Mouse (Mus musculus): ENCODE data around the gene Atg101. TPM values are rescaled to one million over a fixed set of nuclear protein-coding genes. Genes with fewer than 3 reads are reported as not detected.

Gene Atg101
- polyA plus RNA-seq, 1 experiment from 2014 or later: 92.4 TPM

DNA sequence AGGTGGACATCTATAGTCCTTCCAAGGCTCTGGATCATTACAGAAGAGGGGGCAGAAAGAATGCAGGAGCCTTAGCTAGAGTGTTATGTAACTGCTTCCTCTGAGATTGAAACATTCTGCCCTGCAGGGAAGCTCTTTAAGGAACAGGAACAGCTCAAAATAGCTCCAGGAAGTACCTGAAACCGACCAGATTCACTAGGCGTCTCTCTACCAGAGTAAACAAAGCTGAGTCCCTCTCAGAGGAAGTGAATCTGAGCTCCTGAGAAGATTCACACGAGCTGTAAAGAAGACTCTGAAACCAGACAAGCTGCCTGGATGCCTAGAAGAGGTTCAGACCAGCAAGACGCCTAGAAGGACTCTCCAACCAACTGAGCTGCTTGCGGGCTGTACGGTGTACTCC, 31.5 kb upstream of the Atg101 start:
- no peak for ATAC-seq
- Histone ChIP-seq H3K4me1 (replicated peaks; ENCODE audit: control insufficient read depth, insufficient read depth, low read length) (peaks cover 11% of the 10 kb centered on the region; the same call in 1 of the 2 replicates), H3K36me3 (ENCODE audit: control insufficient read depth, insufficient read depth) (no peaks in the 10 kb centered on the region), H3K27me3 (replicated peaks; ENCODE audit: control insufficient read depth, insufficient read depth, low read length) (no peaks in the 10 kb centered on the region; the same call in 1 of the 2 replicates), H3K4me2 (ENCODE audit: low read length) (no peak overlapping the region), H3K9ac (replicated peaks; ENCODE audit: low read depth, low read length) (no peak overlapping the region), H3K9me3 (ENCODE audit: control insufficient read depth, low read length) (no peaks in the 10 kb centered on the region), H3K27ac (ENCODE audit: low read length) (no peak overlapping the region), H3K4me3 (replicated peaks; ENCODE audit: low read length) (no peak overlapping the region)
- WGBS: 83% methylated on average over 6 of the region's 6 CpGs

DNA sequence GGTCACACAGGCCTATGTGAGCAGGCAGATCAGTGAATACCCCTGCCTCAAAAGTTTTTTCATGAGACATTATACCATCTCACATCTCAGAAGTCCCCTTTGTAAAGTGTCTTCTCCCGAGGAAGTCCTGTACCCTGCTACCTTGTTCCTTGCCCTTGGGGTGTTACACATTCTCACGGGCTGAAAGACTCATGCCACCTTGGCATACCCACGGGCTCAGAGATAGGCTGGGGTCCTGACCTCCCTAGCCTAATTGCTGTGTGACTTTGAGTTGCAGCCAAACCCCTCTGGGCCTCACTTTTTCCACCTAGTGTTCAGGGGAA, 30.5 kb upstream of the Atg101 start:
- H3K27me3 ChIP-seq (replicated peaks; ENCODE audit: control insufficient read depth, insufficient read depth, low read length): no peaks in the 10 kb centered on the region; the same call in 1 of the 2 replicates
- peak overlapping the region; percentile 66 for H3K4me3 ChIP-seq (replicated peaks; ENCODE audit: low read length)
- no peak overlapping the region for H3K27ac ChIP-seq (ENCODE audit: low read length)
- H3K4me1 ChIP-seq (replicated peaks; ENCODE audit: control insufficient read depth, insufficient read depth, low read length): peaks cover 11% of the 10 kb centered on the region; the same call in 1 of the 2 replicates
- H3K4me2 ChIP-seq (ENCODE audit: low read length): peak overlapping the region; percentile 93
- H3K9ac ChIP-seq (replicated peaks; ENCODE audit: low read depth, low read length): peak overlapping the region; percentile 81
- WGBS: 36% methylated on average over 3 of the region's 3 CpGs
- H3K36me3 ChIP-seq (ENCODE audit: control insufficient read depth, insufficient read depth): no peaks in the 10 kb centered on the region
- H3K9me3 ChIP-seq (ENCODE audit: control insufficient read depth, low read length): no peaks in the 10 kb centered on the region
- peak; percentile 8; the same call in 1 of the 2 replicates for ATAC-seq

DNA sequence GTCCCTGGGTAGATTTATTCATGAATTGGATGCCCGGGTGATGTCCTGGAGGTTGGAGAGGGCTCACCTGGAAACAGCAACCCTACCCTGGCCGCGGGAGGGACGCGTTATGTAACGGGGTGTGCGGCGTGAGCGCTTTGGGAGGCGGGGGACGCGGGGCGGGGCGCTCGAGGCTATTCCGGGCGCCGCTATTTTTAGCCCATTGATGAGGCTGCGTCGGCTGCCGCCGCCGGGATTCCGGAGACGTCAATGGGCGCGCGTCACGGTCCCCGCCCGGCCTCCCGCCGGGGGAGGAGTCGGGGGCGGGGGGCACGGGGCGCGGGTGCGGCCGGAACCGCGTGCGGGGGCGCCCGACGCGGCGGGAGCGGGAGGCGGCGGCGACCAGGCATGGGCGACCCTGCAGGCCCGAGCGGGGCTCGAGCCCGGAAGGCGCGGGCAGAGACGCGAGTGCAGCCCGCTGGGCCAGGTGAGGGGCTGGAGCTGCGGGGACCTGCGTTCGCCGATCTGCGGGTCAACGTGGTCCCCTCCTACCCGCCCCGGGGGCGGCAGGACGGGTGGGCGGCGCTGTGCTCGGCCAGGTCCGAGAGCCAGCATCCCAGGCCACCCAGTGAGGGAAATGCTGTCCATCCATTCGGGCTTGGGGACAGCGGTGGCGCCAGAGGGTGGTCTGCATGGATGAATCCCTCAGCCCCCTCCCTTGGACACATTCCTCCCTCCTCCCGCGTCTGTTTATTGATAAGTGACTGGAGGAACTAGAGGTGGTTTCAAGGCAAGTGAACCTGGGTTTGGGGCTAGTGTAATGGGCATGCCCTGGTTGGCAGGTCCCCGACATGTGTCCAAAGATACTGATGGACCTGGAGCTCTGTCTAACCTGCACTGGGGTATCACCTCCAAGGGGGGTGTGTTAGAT, 29.9 kb upstream of the Atg101 start, which contains the start of gene Nr4a1:
TSS of gene Nr4a1 (plus strand) at position 384 of the 910 bp plus-strand sequence.
- no peak within 1 kb of the TSS; the same call in 1 of the 2 replicates for H3K27ac ChIP-seq (ENCODE audit: low read length)
- H3K27me3 ChIP-seq (replicated peaks; ENCODE audit: control insufficient read depth, insufficient read depth, low read length): no peaks in the 10 kb centered on the region; the same call in 1 of the 2 replicates
- peak within 1 kb of the TSS; percentile 81 for H3K9ac ChIP-seq (replicated peaks; ENCODE audit: low read depth, low read length)
- 2% methylated on average over 46 of the region's 82 CpGs for WGBS
- peak within 1 kb of the TSS; percentile 93 for H3K4me2 ChIP-seq (ENCODE audit: low read length)
- no peaks in the 10 kb centered on the region for H3K36me3 ChIP-seq (ENCODE audit: control insufficient read depth, insufficient read depth)
- H3K9me3 ChIP-seq (ENCODE audit: control insufficient read depth, low read length): no peaks in the 10 kb centered on the region
- peak; percentile 76 for ATAC-seq
- H3K4me3 ChIP-seq (replicated peaks; ENCODE audit: low read length): peak within 1 kb of the TSS; percentile 66
- peaks cover 11% of the 10 kb centered on the region; the same call in 1 of the 2 replicates for H3K4me1 ChIP-seq (replicated peaks; ENCODE audit: control insufficient read depth, insufficient read depth, low read length)

DNA sequence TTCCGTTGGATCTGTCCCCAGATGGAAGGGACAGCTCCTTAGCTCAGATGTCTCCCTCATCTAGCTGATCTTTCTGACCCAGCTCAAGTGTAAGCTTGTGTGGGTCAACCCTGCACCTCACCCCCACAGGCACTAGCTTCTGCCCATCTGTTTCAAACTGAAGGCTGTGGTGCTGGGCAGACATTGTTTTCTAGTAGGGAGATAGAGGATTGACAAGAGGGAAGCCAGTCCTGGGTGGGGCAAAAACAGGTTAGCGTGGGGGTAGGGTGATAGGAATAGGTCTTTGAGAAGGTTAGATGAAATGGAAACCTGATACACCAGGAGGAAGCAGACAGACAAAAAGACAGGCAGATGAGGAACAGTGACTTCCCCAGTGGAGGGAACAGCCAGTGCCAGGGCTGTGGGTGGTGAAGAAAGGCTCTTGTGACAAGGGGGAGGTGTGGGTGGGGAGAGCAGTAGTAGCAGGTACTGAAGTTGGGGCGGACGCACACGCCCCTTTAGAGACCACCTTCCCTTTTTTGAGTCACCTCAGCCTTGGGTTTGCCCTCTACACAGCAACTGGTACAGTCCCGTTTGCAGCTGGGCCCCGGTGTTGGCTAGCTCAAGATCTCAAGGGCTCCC, 28.1 kb upstream of the Atg101 start:
- H3K4me3 ChIP-seq (replicated peaks; ENCODE audit: low read length): no peak overlapping the region
- H3K27ac ChIP-seq (ENCODE audit: low read length): no peak overlapping the region
- no peaks in the 10 kb centered on the region for H3K9me3 ChIP-seq (ENCODE audit: control insufficient read depth, low read length)
- no peak overlapping the region for H3K4me2 ChIP-seq (ENCODE audit: low read length)
- peaks cover 11% of the 10 kb centered on the region; the same call in 1 of the 2 replicates for H3K4me1 ChIP-seq (replicated peaks; ENCODE audit: control insufficient read depth, insufficient read depth, low read length)
- no peak overlapping the region for H3K9ac ChIP-seq (replicated peaks; ENCODE audit: low read depth, low read length)
- WGBS: 90% methylated on average over 7 of the region's 7 CpGs
- no peak for ATAC-seq
- no peaks in the 10 kb centered on the region; the same call in 1 of the 2 replicates for H3K27me3 ChIP-seq (replicated peaks; ENCODE audit: control insufficient read depth, insufficient read depth, low read length)
- no peaks in the 10 kb centered on the region for H3K36me3 ChIP-seq (ENCODE audit: control insufficient read depth, insufficient read depth)

DNA sequence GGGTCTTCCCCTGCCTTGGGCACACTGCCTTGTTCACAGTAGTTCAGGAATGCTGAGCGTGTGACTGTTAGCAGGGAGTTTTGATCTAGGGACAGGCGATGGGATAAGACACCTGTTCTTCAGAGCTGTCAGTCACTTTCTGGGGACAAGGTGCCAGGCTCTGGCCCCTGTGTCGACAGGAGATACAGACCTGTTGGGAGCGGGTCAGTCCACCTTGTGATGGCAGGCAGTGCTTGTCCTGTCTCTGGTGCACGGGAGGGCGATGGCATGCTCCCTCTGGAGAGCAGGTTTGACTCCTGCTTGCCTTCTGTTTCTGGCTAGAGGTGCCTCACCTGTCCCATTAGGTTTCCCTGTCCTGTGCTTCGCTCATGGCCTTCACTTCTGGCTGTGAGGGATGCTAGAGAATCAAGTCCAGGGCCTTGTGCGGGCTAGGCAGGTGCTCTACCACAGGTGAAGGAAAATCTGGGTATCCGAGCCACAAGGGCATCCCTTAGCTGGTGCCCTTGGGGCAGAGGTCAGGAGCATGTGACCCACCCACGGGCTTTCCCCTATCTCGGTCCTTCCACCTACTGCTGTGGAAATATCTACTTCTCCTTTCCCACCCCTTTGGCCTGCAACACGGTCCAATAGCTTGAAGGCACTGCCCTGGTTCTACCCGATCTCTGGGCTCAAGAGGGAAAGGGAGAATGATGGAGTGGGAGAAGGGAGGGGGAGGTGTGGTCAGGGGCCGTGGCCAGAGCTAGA, 27.4 kb upstream of the Atg101 start:
- Histone ChIP-seq H3K27ac (ENCODE audit: low read length) (no peak overlapping the region), H3K9me3 (ENCODE audit: control insufficient read depth, low read length) (no peaks in the 10 kb centered on the region), H3K4me2 (ENCODE audit: low read length) (no peak overlapping the region), H3K4me3 (replicated peaks; ENCODE audit: low read length) (no peak overlapping the region), H3K27me3 (replicated peaks; ENCODE audit: control insufficient read depth, insufficient read depth, low read length) (no peaks in the 10 kb centered on the region; the same call in 1 of the 2 replicates), H3K36me3 (ENCODE audit: control insufficient read depth, insufficient read depth) (no peaks in the 10 kb centered on the region), H3K9ac (replicated peaks; ENCODE audit: low read depth, low read length) (no peak overlapping the region), H3K4me1 (replicated peaks; ENCODE audit: control insufficient read depth, insufficient read depth, low read length) (peaks cover 11% of the 10 kb centered on the region; the same call in 1 of the 2 replicates)
- WGBS: 84% methylated on average over 14 of the region's 14 CpGs
- ATAC-seq: no peak

DNA sequence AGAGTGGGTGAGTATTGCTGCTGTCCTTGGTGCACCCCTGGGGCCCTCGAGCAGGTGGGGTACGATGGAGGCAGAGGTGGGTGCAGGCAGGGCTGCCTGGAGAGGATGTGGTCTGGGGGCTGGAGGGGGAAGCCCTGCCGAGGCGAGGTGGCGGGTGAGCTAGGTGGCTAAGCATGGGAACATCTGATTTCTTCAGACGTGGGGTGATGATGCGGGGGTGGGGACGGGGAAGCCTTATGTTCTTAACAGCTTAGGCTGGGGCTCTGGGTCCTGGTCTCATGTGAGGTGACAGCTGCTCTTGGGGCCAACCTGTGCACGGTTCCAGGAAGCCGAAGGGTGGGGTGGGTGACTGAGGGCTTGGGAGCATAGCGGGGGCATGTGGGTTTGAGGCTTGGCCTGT, 25.7 kb upstream of the Atg101 start:
- H3K27ac ChIP-seq (ENCODE audit: low read length): no peak overlapping the region
- 85% methylated on average over 11 of the region's 11 CpGs for WGBS
- H3K4me3 ChIP-seq (replicated peaks; ENCODE audit: low read length): no peak overlapping the region
- ATAC-seq: no peak
- no peak overlapping the region for H3K4me2 ChIP-seq (ENCODE audit: low read length)
- H3K27me3 ChIP-seq (replicated peaks; ENCODE audit: control insufficient read depth, insufficient read depth, low read length): no peaks in the 10 kb centered on the region
- no peaks in the 10 kb centered on the region for H3K9me3 ChIP-seq (ENCODE audit: control insufficient read depth, low read length)
- H3K36me3 ChIP-seq (ENCODE audit: control insufficient read depth, insufficient read depth): no peaks in the 10 kb centered on the region
- no peak overlapping the region for H3K9ac ChIP-seq (replicated peaks; ENCODE audit: low read depth, low read length)
- peaks cover 11% of the 10 kb centered on the region; the same call in 1 of the 2 replicates for H3K4me1 ChIP-seq (replicated peaks; ENCODE audit: control insufficient read depth, insufficient read depth, low read length)

DNA sequence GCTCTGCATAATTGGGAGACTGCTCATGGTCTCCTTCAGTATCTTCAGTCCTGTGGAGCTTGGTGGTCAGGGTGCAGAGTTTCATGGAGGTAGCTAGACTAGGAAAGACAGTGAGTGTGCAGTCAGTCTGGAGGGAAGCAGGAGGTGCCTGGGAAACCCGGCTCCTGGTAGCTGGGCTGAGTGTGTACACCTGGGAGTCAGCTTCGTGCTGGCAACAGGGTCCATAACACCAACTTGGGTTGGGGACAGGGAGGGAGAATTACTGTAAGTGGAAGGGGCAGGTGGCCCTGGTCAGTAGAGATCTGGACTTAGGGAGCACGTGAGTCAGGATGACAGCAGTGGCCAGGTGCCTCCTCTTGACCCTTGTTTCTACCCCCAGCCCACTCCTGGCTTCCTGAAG, 24.1 kb upstream of the Atg101 start:
- no peak overlapping the region for H3K4me3 ChIP-seq (replicated peaks; ENCODE audit: low read length)
- H3K4me2 ChIP-seq (ENCODE audit: low read length): no peak overlapping the region
- peaks cover under 1% of the 10 kb centered on the region; the same call in 1 of the 2 replicates for H3K4me1 ChIP-seq (replicated peaks; ENCODE audit: control insufficient read depth, insufficient read depth, low read length)
- H3K27me3 ChIP-seq (replicated peaks; ENCODE audit: control insufficient read depth, insufficient read depth, low read length): no peaks in the 10 kb centered on the region
- H3K9me3 ChIP-seq (ENCODE audit: control insufficient read depth, low read length): no peaks in the 10 kb centered on the region
- H3K27ac ChIP-seq (ENCODE audit: low read length): no peak overlapping the region
- no peak overlapping the region for H3K9ac ChIP-seq (replicated peaks; ENCODE audit: low read depth, low read length)
- no peaks in the 10 kb centered on the region for H3K36me3 ChIP-seq (ENCODE audit: control insufficient read depth, insufficient read depth)
- no peak for ATAC-seq
- WGBS: 75% methylated on average over 3 of the region's 3 CpGs

DNA sequence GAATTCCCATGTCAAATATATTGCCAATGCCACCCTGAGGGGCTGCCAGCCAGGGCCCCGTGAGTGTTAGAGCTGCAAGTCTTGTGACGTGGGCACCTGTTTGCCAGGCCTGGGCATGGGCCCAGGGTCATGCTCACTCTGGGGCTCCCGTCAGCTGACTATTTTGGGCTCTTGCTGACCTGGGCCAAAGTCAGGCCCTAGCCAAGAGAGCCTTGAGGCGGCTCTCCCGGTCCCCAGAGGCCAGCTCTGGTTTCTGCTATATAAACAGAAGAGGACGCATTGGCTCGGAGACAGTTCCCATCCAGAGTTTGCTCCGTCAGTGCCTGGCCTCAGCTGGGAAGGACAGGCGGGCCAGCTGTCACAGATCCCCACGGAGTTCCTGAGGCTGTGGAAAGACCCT, 23.7 kb upstream of the Atg101 start:
- H3K9me3 ChIP-seq (ENCODE audit: control insufficient read depth, low read length): no peaks in the 10 kb centered on the region
- ATAC-seq: no peak
- 76% methylated on average over 10 of the region's 10 CpGs for WGBS

More for the DNA sequence above, 23.7 kb upstream of the Atg101 start:
- H3K4me2 ChIP-seq (ENCODE audit: low read length): no peak overlapping the region
- no peaks in the 10 kb centered on the region for H3K36me3 ChIP-seq (ENCODE audit: control insufficient read depth, insufficient read depth)
- H3K9ac ChIP-seq (replicated peaks; ENCODE audit: low read depth, low read length): no peak overlapping the region
- H3K27me3 ChIP-seq (replicated peaks; ENCODE audit: control insufficient read depth, insufficient read depth, low read length): peaks cover under 1% of the 10 kb centered on the region; the same call in 1 of the 2 replicates
- H3K4me3 ChIP-seq (replicated peaks; ENCODE audit: low read length): no peak overlapping the region
- no peak overlapping the region for H3K27ac ChIP-seq (ENCODE audit: low read length)
- H3K4me1 ChIP-seq (replicated peaks; ENCODE audit: control insufficient read depth, insufficient read depth, low read length): no peaks in the 10 kb centered on the region
